Mouse (Mus musculus) ES-Bruce4 (cell line): ENCODE measurements at regions not wholly inside any gene's neighbourhood (a gene's known extent, or its start where the extent isn't known, plus 50 kb on each side); places are given as distances from the start of the nearest gene placed in this dataset.
"Not testable (repeated sequence)": the region's sequence is repeated elsewhere in the genome, so short reads cannot be mapped to it uniquely, and the experiment has no call there.

ENCODE experiments used
- H3K27ac ChIP-seq: 2 replicates; pipeline ENCODE4 v1.5.1; 2012; ENCODE audit warnings: low read length, inconsistent platforms; ENCODE audit not compliant: insufficient read depth
- H3K27me3 ChIP-seq: 2 replicates; pipeline ENCODE4 v1.6.1; 2012; ENCODE audit warnings: mild to moderate bottlenecking, low read length, inconsistent platforms; ENCODE audit not compliant: control insufficient read depth, poor library complexity, insufficient read depth, severe bottlenecking
- H3K36me3 ChIP-seq: 2 replicates; pipeline ENCODE4 v1.6.1; 2012; ENCODE audit warnings: inconsistent platforms, mild to moderate bottlenecking, low read length, moderate library complexity; ENCODE audit not compliant: control insufficient read depth, poor library complexity, insufficient read depth, severe bottlenecking
- H3K4me1 ChIP-seq: one replicate; pipeline ENCODE4 v1.8.1; 2011; ENCODE audit warnings: low read length; ENCODE audit not compliant: control insufficient read depth, insufficient read depth
- H3K4me3 ChIP-seq: 2 replicates; pipeline ENCODE4 v1.5.1; 2011; ENCODE audit warnings: low read depth, mild to moderate bottlenecking, low read length
- H3K9ac ChIP-seq: 2 replicates; pipeline ENCODE4 v1.6.1; 2012; ENCODE audit warnings: low read depth, mild to moderate bottlenecking, inconsistent platforms; ENCODE audit not compliant: poor library complexity, severe bottlenecking
- H3K9me3 ChIP-seq: replicated peaks from 2 replicates; pipeline ENCODE4 v1.6.1; 2012; ENCODE audit warnings: mild to moderate bottlenecking, low read length, inconsistent platforms; ENCODE audit not compliant: control insufficient read depth, poor library complexity, insufficient read depth, severe bottlenecking
- CTCF ChIP-seq: IDR thresholded peaks from one replicate; pipeline ENCODE4 v1.8.1; 2011; ENCODE audit warnings: low read depth, low read length
- EP300 ChIP-seq: IDR thresholded peaks from 2 replicates; pipeline ENCODE4 v1.6.1; 2011; ENCODE audit warnings: low read depth, low read length; ENCODE audit not compliant: insufficient read depth
- POLR2A ChIP-seq: IDR thresholded peaks from one replicate; pipeline ENCODE4 v1.8.1; 2011; ENCODE audit warnings: low read length; ENCODE audit not compliant: insufficient read depth

DNA sequence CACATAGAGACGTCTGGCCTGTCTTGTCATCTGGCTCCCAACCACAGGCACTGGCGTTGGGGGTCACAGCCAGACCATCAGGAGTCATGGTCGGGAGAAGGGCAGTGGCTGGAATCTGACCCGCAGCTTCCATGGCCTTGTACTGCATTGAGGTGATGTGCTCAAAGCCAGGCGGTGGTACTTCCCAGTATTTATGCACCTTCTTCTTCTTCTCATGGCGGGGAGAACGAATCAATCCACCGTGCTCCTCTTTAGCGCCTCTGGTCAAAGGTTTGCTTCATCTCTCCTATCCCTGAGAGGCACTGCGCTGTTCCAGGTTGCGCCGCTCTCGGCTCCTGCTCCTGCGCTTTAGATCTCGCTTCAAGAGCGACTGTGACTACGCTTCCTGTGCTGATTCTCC, 374.8 kb downstream of the Pcdh18 start:
- peak overlapping the region; percentile 29; the same call in 1 of the 2 replicates for H3K4me3 ChIP-seq

GRCm38 (mm10) chr3:49377571-49377970, 379.6 kb downstream of the Pcdh18 start:
- not testable (repeated sequence) for H3K9me3 ChIP-seq, H3K27me3 ChIP-seq, H3K36me3 ChIP-seq, H3K9ac ChIP-seq, H3K27ac ChIP-seq, H3K4me3 ChIP-seq, H3K4me1 ChIP-seq

More for the DNA sequence above, 374.8 kb downstream of the Pcdh18 start:
- Histone ChIP-seq H3K27ac (no peak overlapping the region), H3K27me3 (no peaks in the 10 kb centered on the region), H3K9ac (no peak overlapping the region), H3K4me1 (no peaks in the 10 kb centered on the region), H3K36me3 (no peaks in the 10 kb centered on the region), H3K9me3 (0 out of 2 replicates have a peak, but pooled peaks cover 3% of the 10 kb centered on the region)
- TF ChIP-seq CTCF, result no peak
- no peak for TF ChIP-seq POLR2A
- no peak for TF ChIP-seq EP300
